14 mouse cellular contexts compared by ENCODE assay signal in the genomic region with DNA sequence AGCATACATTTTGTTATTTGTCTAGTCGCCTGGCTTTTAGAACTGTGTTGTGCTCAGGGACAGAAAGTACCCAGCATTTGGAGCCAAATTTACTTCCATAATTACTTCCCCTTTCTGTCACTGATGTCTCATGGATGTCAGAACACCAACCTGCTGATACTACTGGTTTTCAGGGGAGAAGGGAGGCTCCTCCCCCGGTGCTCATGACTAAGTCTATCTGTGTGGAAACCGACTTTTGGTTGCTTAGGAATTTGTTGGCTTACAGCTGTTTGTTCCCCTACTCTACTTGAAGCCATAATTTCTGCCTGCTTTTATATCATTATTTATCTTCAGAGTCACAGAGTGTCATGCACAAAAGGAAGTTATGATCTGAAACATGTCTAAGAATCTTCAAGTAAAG. TPM values are rescaled to one million over a fixed set of nuclear protein-coding genes. Genes with fewer than 3 reads are reported as not detected.
DNase-seq lines count a peak whose midpoint lies in the region; TF ChIP-seq lines count a peak whose summit lies in the region.
"Had no signal": no experiment of that assay in that cellular context is flagged by ENCODE, and none has a peak within 500 bp of the region (broad histone marks: within the 10 kb centered on the region; RNA-seq: fewer than 3 reads in every experiment).

No protein-coding gene starts in this region.

- in situ Hi-C loops in CH12.LX (cut with MboI; ENCODE audit: low pct_ligation_motif_present, low pct_unique_long_range_greater_than_20kb, low sequenced_read_pairs), result no loop called here

- H3K27me3 ChIP-seq in heart, embryonic 10.5 days (ENCODE audit: insufficient read depth, poor library complexity, severe bottlenecking), result no peaks in the 10 kb centered on the region
- no peaks in the 10 kb centered on the region for H3K27me3 ChIP-seq in CH12.LX (replicated peaks)
- H3K27me3 ChIP-seq: limb, embryonic 15.5 days; megakaryocyte, embryonic 14.5 days; Patski; stomach, embryonic 15.5 days had no signal

- TF ChIP-seq RAD21 in CH12.LX (IDR thresholded peaks at IDR 0.05; ENCODE audit: low read depth, low read length), result no peak

- no peak for TF ChIP-seq EP300 in CH12.LX (IDR thresholded peaks at IDR 0.05; ENCODE audit: low read length)

- no peaks in the 10 kb centered on the region for H3K79me2 ChIP-seq in CH12.LX (replicated peaks; ENCODE audit: control insufficient read depth, extremely low read depth, insufficient read depth, poor library complexity, severe bottlenecking)

- H3K4me2 ChIP-seq in CH12.LX (ENCODE audit: insufficient read depth, low read depth, poor library complexity, severe bottlenecking), result no peak overlapping the region
- H3K4me2 ChIP-seq: limb, embryonic 15.5 days; stomach, embryonic 15.5 days had no signal

- no peak for TF ChIP-seq CTCF in CH12.LX (conservative IDR thresholded peaks at IDR 0.05 in 1 of 2, IDR thresholded peaks at IDR 0.05 in 1 of 2; ENCODE audit: low read depth in 2 of 2, low read length in 2 of 2)

- H3K4me3 ChIP-seq in heart, embryonic 10.5 days, result no peak overlapping the region
- no peak overlapping the region for H3K4me3 ChIP-seq in CH12.LX (replicated peaks in 1 of 3; ENCODE audit: low read depth in 2 of 3, low read length in 2 of 3, poor library complexity in 1 of 3)
- H3K4me3 ChIP-seq: layer of hippocampus, adult 2 months; limb, embryonic 15.5 days; megakaryocyte, embryonic 14.5 days; stomach, embryonic 15.5 days had no signal

- DNase-seq in heart, postnatal 25 days (ENCODE audit: low spot score), result peak; percentile 2
- no peak for DNase-seq in heart, embryonic 10.5 days (ENCODE audit: low spot score)
- DNase-seq in 3T3-L1 (ENCODE audit: low read depth, low spot score), result peak; percentile 69
- DNase-seq in CH12.LX (ENCODE audit: extremely low read depth), result peak; percentile 17
- DNase-seq in lung, postnatal 36 days, result peak; percentile 45
- DNase-seq in frontal cortex, adult 2 months (ENCODE audit: extremely low spot score in 1 of 2, low spot score in 1 of 2), result no peak
- no peak for DNase-seq in left cerebral cortex, postnatal 25 days (ENCODE audit: low spot score in 2 of 2)
- DNase-seq: cerebellum, postnatal 10 days; kidney, adult 9 months had no signal

- no peak overlapping the region for H3K9ac ChIP-seq in CH12.LX (ENCODE audit: insufficient read depth, low read depth)
- H3K9ac ChIP-seq: limb, embryonic 15.5 days; stomach, embryonic 15.5 days had no signal

- intact Hi-C loops in heart, postnatal 25 days (cut with DNase I), result no loop called here
- intact Hi-C loops in left cerebral cortex, postnatal 25 days (cut with DNase I), result no loop called here

- no peak for TF ChIP-seq POLR2A in CH12.LX (IDR thresholded peaks at IDR 0.05; ENCODE audit: low read depth, low read length)

- H3K9me3 ChIP-seq in heart, embryonic 10.5 days, result no peaks in the 10 kb centered on the region
- H3K9me3 ChIP-seq in CH12.LX (replicated peaks; ENCODE audit: low read length), result no peaks in the 10 kb centered on the region
- H3K9me3 ChIP-seq: limb, embryonic 15.5 days; stomach, embryonic 15.5 days had no signal

- no peaks in the 10 kb centered on the region for H3K4me1 ChIP-seq in heart, embryonic 10.5 days
- peaks cover 0 to 9% of the 10 kb centered on the region in 2 experiments; a peak in 2 of 4 replicates for H3K4me1 ChIP-seq in CH12.LX (ENCODE audit: control insufficient read depth in 1 of 2, insufficient read depth in 2 of 2)
- H3K4me1 ChIP-seq: megakaryocyte, embryonic 14.5 days; stomach, embryonic 15.5 days had no signal

- dilution Hi-C loops in CH12.LX (cut with MboI; ENCODE audit: extremely low pct_ligation_motif_present, extremely low pct_unique_long_range_greater_than_20kb, low sequenced_read_pairs), result no loop called here

- H3K36me3 ChIP-seq in heart, embryonic 10.5 days, result no peaks in the 10 kb centered on the region
- no peaks in the 10 kb centered on the region for H3K36me3 ChIP-seq in CH12.LX (replicated peaks in 1 of 2; ENCODE audit: control insufficient read depth in 1 of 2, insufficient read depth in 1 of 2, low read length in 1 of 2)
- H3K36me3 ChIP-seq: limb, embryonic 15.5 days; stomach, embryonic 15.5 days had no signal

- WGBS in heart, embryonic 10.5 days, result 81% methylated on average over 3 of the region's 3 CpGs

- no peak overlapping the region for H3K27ac ChIP-seq in heart, embryonic 10.5 days
- no peak overlapping the region for H3K27ac ChIP-seq in CH12.LX (ENCODE audit: insufficient read depth, low read depth)
- H3K27ac ChIP-seq: layer of hippocampus, adult 2 months; limb, embryonic 15.5 days; stomach, embryonic 15.5 days had no signal

TF ChIP-seq in CH12.LX, 34 proteins besides CTCF, POLR2A, EP300 and RAD21:
- no peak for TF ChIP-seq BHLHE40 (IDR thresholded peaks at IDR 0.05; ENCODE audit: low read depth, low read length)
- no peak for TF ChIP-seq HCFC1 (IDR thresholded peaks at IDR 0.05; ENCODE audit: low read depth, low read length)
- no peak for TF ChIP-seq MAX (IDR thresholded peaks at IDR 0.05; ENCODE audit: low read length)
- no peak for TF ChIP-seq POLR2AphosphoS2 (IDR thresholded peaks at IDR 0.05; ENCODE audit: low read depth, low read length)
- no peak for TF ChIP-seq JUN (IDR thresholded peaks at IDR 0.05; ENCODE audit: insufficient read depth, low read depth, low read length)
- no peak for TF ChIP-seq MEF2A (IDR thresholded peaks at IDR 0.05; ENCODE audit: borderline replicate concordance, low read depth, low read length)
- TF ChIP-seq MAFK (IDR thresholded peaks at IDR 0.05; ENCODE audit: insufficient replicate concordance, low read length), result no peak
- TF ChIP-seq NELFE (IDR thresholded peaks at IDR 0.05; ENCODE audit: low read depth, low read length), result no peak
- TF ChIP-seq E2F4 (IDR thresholded peaks at IDR 0.05; ENCODE audit: insufficient replicate concordance, low read depth, low read length), result no peak
- no peak for TF ChIP-seq TCF12 (IDR thresholded peaks at IDR 0.05; ENCODE audit: low read depth, low read length)
- no peak for TF ChIP-seq TBP (conservative IDR thresholded peaks at IDR 0.05; ENCODE audit: low read depth, low read length)
- TF ChIP-seq ZC3H11A (IDR thresholded peaks at IDR 0.05; ENCODE audit: low read depth, low read length), result no peak
- no peak for TF ChIP-seq CHD1 (IDR thresholded peaks at IDR 0.05; ENCODE audit: low read depth, low read length)
- no peak for TF ChIP-seq KAT2A (IDR thresholded peaks at IDR 0.05; ENCODE audit: insufficient replicate concordance, low read length)
- no peak for TF ChIP-seq SIN3A (IDR thresholded peaks at IDR 0.05; ENCODE audit: low read length)

RNA-seq across cellular contexts. Expression of a gene that starts 14.4 kb away (rescaled TPM):
- 1 to 10 TPM; 3.1 to 3.5 TPM for total RNA-seq in heart, postnatal 25 days (2021)
- 11.1 and 29.0 TPM in 2 replicates for polyA plus RNA-seq in heart, embryonic 10.5 days (2016; fragmentation: Nextera tagmentation; extraction: Ambion mirVana)
- not detected in 2 replicates for total RNA-seq in CH12.LX (2012; rRNA removed)
- not detected in 2 replicates for total RNA-seq in CH12.LX (2014; rRNA removed)
- polyA plus RNA-seq in CH12.LX (2012; ENCODE audit: insufficient read length, low read depth), result not detected in 2 replicates
- polyA plus RNA-seq in frontal cortex, adult 2 months (2012; rRNA removed), result 1.4 and 2.5 TPM in 2 replicates
- total RNA-seq in left cerebral cortex, postnatal 25 days (2021), result 1 to 10 TPM; 2.4 to 3.5 TPM

Comparison
In these comparisons a context has a peak if more than half of its experiments do, and no peak if none do; other contexts are left out.
1. DNase-seq: peak in heart, postnatal 25 days (single experiment), 3T3-L1 (single experiment), CH12.LX (single experiment) and lung, postnatal 36 days (single experiment); none in heart, embryonic 10.5 days (single experiment), frontal cortex, adult 2 months (0 of 2) and left cerebral cortex, postnatal 25 days (0 of 2).